Mouse (Mus musculus): ENCODE measurements around the gene Tspan5. TPM values are rescaled to one million over a fixed set of nuclear protein-coding genes. Genes with fewer than 3 reads are reported as not detected.

The Tspan5 gene
- polyA plus RNA-seq, 1 experiment from 2014 or later: 13.9 TPM

DNA sequence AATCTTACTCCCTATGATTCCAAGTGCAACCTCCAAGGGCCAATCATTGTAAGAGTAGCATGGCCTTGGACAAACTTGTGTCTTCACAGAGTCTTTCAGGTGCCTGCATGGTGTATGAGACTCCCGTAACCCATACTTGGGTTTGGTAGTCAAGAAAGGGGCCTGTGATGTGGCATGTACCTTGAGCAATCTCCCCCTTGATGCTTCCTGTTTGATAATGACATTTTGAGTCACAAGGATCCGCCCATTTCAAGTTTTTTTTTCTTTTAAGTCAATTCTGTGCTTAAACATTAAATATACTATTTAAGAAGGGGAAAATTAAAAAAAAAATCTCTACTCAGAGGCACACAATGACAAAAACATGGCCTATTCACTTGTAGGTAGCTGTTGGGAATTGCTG lies 15.3 kb downstream of the Tspan5 start:
- Histone ChIP-seq H3K9ac (ENCODE audit: low read depth, low read length) (no peak overlapping the region), H3K27me3 (ENCODE audit: control insufficient read depth, insufficient read depth, low read length) (no peaks in the 10 kb centered on the region), H3K27ac (ENCODE audit: low read depth, low read length) (no peak overlapping the region), H3K36me3 (ENCODE audit: control insufficient read depth, insufficient read depth, low read length) (no peaks in the 10 kb centered on the region), H3K4me1 (ENCODE audit: control insufficient read depth, insufficient read depth, low read length) (0 out of 2 replicates have a peak, but pooled peaks cover 7% of the 10 kb centered on the region), H3K4me2 (no peak overlapping the region), H3K9me3 (replicated peaks; ENCODE audit: control insufficient read depth, low read length) (no peaks in the 10 kb centered on the region), H3K4me3 (ENCODE audit: low read depth, low read length) (no peak overlapping the region)
- no peak for ATAC-seq (replicated peaks; ENCODE audit: insufficient number of reproducible peaks, low FRiP score, low TSS enrichment)
- WGBS (ENCODE audit: insufficient replicate concordance): 90% methylated on average over 2 of the region's 2 CpGs

DNA sequence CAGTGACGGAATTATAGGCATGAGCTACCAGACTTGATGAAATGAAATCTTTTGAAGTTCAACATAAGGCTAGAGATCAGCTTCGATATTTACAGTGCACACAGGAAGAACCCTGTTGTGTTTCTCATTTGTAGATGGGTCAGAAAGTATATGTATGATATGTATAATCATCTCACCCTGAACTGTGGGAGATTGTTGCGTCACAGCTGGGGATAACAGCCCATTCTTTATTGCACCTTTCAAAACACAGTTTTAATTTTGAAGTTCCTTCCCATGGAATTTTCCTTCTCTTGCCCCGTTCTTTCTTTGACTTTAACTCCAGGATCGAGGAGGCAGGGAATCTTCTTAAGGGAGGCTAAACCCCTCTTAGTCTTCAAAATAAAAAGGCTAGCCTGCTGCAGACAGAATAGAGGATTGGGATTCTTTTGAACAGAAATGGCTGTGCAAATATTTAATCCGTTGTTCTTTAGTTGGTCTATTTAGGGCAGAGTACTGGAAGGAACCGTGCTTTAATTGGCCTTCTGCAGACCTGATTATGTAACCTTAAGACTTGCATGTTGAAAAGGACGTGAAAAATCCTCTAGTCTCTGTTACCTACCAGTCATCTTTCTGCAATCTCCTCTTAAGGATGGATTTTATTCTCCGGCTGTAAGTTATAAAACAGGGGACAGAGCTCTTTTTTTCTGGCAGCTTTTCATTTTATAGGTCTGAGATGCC lies 18.1 kb downstream of the Tspan5 start:
- H3K4me3 ChIP-seq (ENCODE audit: low read depth, low read length): no peak overlapping the region
- no peak for ATAC-seq (replicated peaks; ENCODE audit: insufficient number of reproducible peaks, low FRiP score, low TSS enrichment)
- H3K4me1 ChIP-seq (ENCODE audit: control insufficient read depth, insufficient read depth, low read length): 0 out of 2 replicates have a peak, but pooled peaks cover 2% of the 10 kb centered on the region
- H3K9me3 ChIP-seq (replicated peaks; ENCODE audit: control insufficient read depth, low read length): no peaks in the 10 kb centered on the region
- no peaks in the 10 kb centered on the region for H3K36me3 ChIP-seq (ENCODE audit: control insufficient read depth, insufficient read depth, low read length)
- no peaks in the 10 kb centered on the region for H3K27me3 ChIP-seq (ENCODE audit: control insufficient read depth, insufficient read depth, low read length)
- H3K27ac ChIP-seq (ENCODE audit: low read depth, low read length): no peak overlapping the region
- no peak overlapping the region for H3K4me2 ChIP-seq
- no peak overlapping the region for H3K9ac ChIP-seq (ENCODE audit: low read depth, low read length)
- WGBS (ENCODE audit: insufficient replicate concordance): 65% methylated on average over 9 of the region's 9 CpGs

DNA sequence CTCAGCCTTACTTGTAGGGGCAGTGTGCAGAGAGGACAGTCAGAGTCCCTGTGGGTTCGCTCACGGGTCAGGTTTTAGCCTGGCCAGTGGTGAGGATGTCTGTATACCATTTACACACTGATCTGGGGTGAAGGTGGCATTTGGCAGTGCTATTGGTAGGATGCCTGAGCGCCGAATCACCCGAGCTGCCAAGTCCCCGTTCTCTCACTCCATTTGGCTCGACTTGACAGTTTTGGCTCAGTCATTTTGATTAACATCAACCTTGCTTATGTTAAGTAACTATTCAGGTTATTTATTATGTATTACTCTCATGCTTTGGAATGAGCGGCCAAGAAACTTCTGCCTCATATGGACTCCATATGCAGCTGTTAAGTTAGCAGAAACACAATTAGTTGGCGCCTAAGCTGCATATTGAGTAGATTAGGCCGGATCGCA lies 18.7 kb downstream of the Tspan5 start:
- H3K27me3 ChIP-seq (ENCODE audit: control insufficient read depth, insufficient read depth, low read length): no peaks in the 10 kb centered on the region
- no peaks in the 10 kb centered on the region for H3K9me3 ChIP-seq (replicated peaks; ENCODE audit: control insufficient read depth, low read length)
- H3K36me3 ChIP-seq (ENCODE audit: control insufficient read depth, insufficient read depth, low read length): no peaks in the 10 kb centered on the region
- H3K4me3 ChIP-seq (ENCODE audit: low read depth, low read length): no peak overlapping the region
- H3K4me1 ChIP-seq (ENCODE audit: control insufficient read depth, insufficient read depth, low read length): 0 out of 2 replicates have a peak, but pooled peaks cover 2% of the 10 kb centered on the region
- 75% methylated on average over 11 of the region's 11 CpGs for WGBS (ENCODE audit: insufficient replicate concordance)
- H3K4me2 ChIP-seq: no peak overlapping the region
- H3K9ac ChIP-seq (ENCODE audit: low read depth, low read length): no peak overlapping the region
- no peak overlapping the region for H3K27ac ChIP-seq (ENCODE audit: low read depth, low read length)
- ATAC-seq (replicated peaks; ENCODE audit: insufficient number of reproducible peaks, low FRiP score, low TSS enrichment): no peak

DNA sequence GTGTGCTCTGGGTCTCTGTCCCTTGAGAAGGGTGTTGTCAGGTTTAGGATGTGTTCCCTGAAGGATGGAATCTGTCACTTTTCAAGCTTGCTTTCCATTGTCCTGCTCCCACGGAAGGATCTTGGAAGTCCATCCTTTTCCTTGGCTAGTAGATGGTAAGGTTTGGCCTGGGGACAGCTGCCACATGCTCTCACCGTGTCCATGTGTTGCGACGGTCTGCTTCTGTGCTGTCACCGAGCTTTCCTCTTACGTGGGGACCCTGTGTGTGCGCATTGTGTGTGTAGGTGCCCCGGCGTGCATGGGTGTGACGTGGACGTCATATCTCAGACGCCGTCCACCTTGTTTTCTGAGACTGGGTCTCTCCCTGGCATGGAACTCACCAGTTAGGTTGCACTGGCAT lies 19.5 kb downstream of the Tspan5 start:
- Histone ChIP-seq H3K4me3 (ENCODE audit: low read depth, low read length) (no peak overlapping the region), H3K9ac (ENCODE audit: low read depth, low read length) (no peak overlapping the region), H3K27ac (ENCODE audit: low read depth, low read length) (no peak overlapping the region), H3K4me1 (ENCODE audit: control insufficient read depth, insufficient read depth, low read length) (0 out of 2 replicates have a peak, but pooled peaks cover 2% of the 10 kb centered on the region), H3K27me3 (ENCODE audit: control insufficient read depth, insufficient read depth, low read length) (no peaks in the 10 kb centered on the region), H3K36me3 (ENCODE audit: control insufficient read depth, insufficient read depth, low read length) (no peaks in the 10 kb centered on the region), H3K4me2 (no peak overlapping the region), H3K9me3 (replicated peaks; ENCODE audit: control insufficient read depth, low read length) (no peaks in the 10 kb centered on the region)
- ATAC-seq (replicated peaks; ENCODE audit: insufficient number of reproducible peaks, low FRiP score, low TSS enrichment): no peak
- 89% methylated on average over 13 of the region's 13 CpGs for WGBS (ENCODE audit: insufficient replicate concordance)

DNA sequence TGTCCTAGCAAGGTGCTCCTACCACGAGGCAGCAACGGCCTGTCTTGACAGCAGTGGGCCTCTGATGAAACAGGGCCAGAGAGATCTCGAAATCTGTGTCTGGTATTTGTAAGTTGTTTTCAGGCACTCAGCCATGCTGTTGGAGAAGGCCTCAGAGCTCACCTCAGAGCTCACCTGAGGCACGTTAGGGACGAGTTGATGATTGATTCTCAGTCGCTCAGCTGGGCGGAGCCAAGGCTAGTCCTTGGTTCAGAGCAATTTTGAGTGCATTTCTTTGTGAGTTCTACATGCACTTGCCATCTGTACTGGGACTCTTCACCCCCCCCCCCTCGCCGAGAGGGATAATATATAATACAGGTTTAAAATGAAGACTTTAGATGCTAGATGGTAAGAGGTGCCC lies 21.9 kb downstream of the Tspan5 start:
- peaks cover 2% of the 10 kb centered on the region; the same call in 1 of the 2 replicates for H3K4me1 ChIP-seq (ENCODE audit: control insufficient read depth, insufficient read depth, low read length)
- no peak overlapping the region for H3K9ac ChIP-seq (ENCODE audit: low read depth, low read length)
- 80% methylated on average over 9 of the region's 9 CpGs for WGBS (ENCODE audit: insufficient replicate concordance)
- H3K27me3 ChIP-seq (ENCODE audit: control insufficient read depth, insufficient read depth, low read length): no peaks in the 10 kb centered on the region
- no peaks in the 10 kb centered on the region for H3K36me3 ChIP-seq (ENCODE audit: control insufficient read depth, insufficient read depth, low read length)
- ATAC-seq (replicated peaks; ENCODE audit: insufficient number of reproducible peaks, low FRiP score, low TSS enrichment): no peak
- no peak overlapping the region for H3K4me3 ChIP-seq (ENCODE audit: low read depth, low read length)
- H3K9me3 ChIP-seq (replicated peaks; ENCODE audit: control insufficient read depth, low read length): no peaks in the 10 kb centered on the region
- no peak overlapping the region for H3K27ac ChIP-seq (ENCODE audit: low read depth, low read length)
- H3K4me2 ChIP-seq: no peak overlapping the region

DNA sequence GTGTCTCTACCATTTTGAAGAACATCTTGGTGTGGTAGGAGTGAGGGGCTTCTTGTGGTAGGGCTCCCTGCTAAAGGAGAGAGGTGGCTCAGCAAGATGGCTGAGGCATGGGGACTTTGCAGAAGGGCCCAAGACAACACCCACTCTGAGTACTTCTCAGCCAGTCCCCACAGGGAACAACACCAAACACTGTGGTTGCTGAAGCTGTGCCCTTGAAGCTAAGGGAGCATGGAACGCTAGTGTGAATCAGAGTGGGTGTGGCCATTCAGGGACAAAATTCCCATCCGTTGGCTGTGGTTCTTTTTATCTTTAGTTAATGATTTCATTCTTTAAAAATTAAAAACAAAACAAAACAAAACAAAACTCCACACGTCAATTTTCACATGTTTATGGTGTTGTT lies 22.8 kb downstream of the Tspan5 start:
- 69% methylated on average over 3 of the region's 3 CpGs for WGBS (ENCODE audit: insufficient replicate concordance)

DNA sequence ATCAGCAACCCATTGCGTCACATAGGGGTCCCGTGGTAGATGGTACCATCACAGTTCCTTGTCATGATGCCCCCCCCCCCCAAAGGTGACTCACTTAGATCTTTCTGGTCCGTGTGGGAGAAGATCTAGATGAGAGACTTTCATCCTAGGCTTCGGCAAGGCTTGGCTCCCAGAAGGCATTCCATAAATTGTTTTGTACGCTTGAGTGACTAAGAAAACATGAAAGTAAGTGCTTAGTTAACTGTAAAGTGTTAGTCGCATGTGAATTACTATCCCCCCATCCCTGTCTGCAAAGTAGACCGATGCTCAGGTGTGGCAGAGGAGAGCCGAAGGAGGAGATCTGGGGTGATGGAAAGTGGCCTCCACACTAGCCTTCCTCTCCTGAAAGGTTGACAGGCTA lies 25.0 kb downstream of the Tspan5 start:
- Histone ChIP-seq H3K27ac (ENCODE audit: low read depth, low read length) (no peak overlapping the region), H3K4me2 (no peak overlapping the region), H3K9me3 (replicated peaks; ENCODE audit: control insufficient read depth, low read length) (no peaks in the 10 kb centered on the region), H3K4me1 (ENCODE audit: control insufficient read depth, insufficient read depth, low read length) (peaks cover 5% of the 10 kb centered on the region; the same call in 1 of the 2 replicates), H3K4me3 (ENCODE audit: low read depth, low read length) (no peak overlapping the region), H3K36me3 (ENCODE audit: control insufficient read depth, insufficient read depth, low read length) (no peaks in the 10 kb centered on the region), H3K9ac (ENCODE audit: low read depth, low read length) (no peak overlapping the region), H3K27me3 (ENCODE audit: control insufficient read depth, insufficient read depth, low read length) (no peaks in the 10 kb centered on the region)
- WGBS (ENCODE audit: insufficient replicate concordance): 73% methylated on average over 8 of the region's 8 CpGs
- ATAC-seq (replicated peaks; ENCODE audit: insufficient number of reproducible peaks, low FRiP score, low TSS enrichment): no peak

More for the DNA sequence above, 22.8 kb downstream of the Tspan5 start:
- Histone ChIP-seq H3K4me3 (ENCODE audit: low read depth, low read length) (no peak overlapping the region), H3K27ac (ENCODE audit: low read depth, low read length) (no peak overlapping the region), H3K36me3 (ENCODE audit: control insufficient read depth, insufficient read depth, low read length) (no peaks in the 10 kb centered on the region), H3K27me3 (ENCODE audit: control insufficient read depth, insufficient read depth, low read length) (no peaks in the 10 kb centered on the region), H3K9me3 (replicated peaks; ENCODE audit: control insufficient read depth, low read length) (no peaks in the 10 kb centered on the region), H3K9ac (ENCODE audit: low read depth, low read length) (no peak overlapping the region), H3K4me2 (no peak overlapping the region), H3K4me1 (ENCODE audit: control insufficient read depth, insufficient read depth, low read length) (peaks cover 4% of the 10 kb centered on the region; the same call in 1 of the 2 replicates)
- no peak for ATAC-seq (replicated peaks; ENCODE audit: insufficient number of reproducible peaks, low FRiP score, low TSS enrichment)

DNA sequence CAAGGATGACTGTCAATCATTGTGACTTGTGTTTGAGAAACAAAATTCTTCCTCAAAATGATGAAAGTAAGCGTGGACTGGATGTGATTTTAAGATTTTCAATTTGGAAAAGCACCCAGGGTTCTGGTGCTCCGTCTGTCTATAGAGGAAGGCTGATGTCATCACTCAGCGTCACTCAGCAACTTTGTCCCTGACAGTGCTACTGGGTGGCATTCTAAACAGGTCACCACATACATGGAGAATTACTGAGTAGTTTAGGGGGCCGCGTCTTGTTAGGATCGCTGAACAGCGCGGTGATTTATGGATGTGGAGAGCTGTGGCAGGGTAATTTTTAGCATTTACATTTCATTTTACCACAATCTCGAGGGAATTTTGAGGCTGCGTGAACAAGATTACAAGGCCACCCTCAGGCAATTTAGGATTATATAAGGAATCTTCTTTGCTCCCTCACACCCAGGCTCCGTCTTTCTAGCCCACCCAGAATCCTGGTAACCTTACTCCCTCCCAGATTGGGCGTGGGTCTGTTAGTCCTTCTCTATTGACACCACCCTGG lies 26.6 kb downstream of the Tspan5 start:
- Histone ChIP-seq H3K9me3 (replicated peaks; ENCODE audit: control insufficient read depth, low read length) (no peaks in the 10 kb centered on the region), H3K27me3 (ENCODE audit: control insufficient read depth, insufficient read depth, low read length) (no peaks in the 10 kb centered on the region), H3K9ac (ENCODE audit: low read depth, low read length) (no peak overlapping the region), H3K4me1 (ENCODE audit: control insufficient read depth, insufficient read depth, low read length) (peaks cover 5% of the 10 kb centered on the region; the same call in 1 of the 2 replicates), H3K4me2 (no peak overlapping the region; the same call in 1 of the 2 replicates), H3K36me3 (ENCODE audit: control insufficient read depth, insufficient read depth, low read length) (no peaks in the 10 kb centered on the region), H3K27ac (ENCODE audit: low read depth, low read length) (no peak overlapping the region), H3K4me3 (ENCODE audit: low read depth, low read length) (no peak overlapping the region)
- no peak for ATAC-seq (replicated peaks; ENCODE audit: insufficient number of reproducible peaks, low FRiP score, low TSS enrichment)
- WGBS (ENCODE audit: insufficient replicate concordance): 61% methylated on average over 12 of the region's 12 CpGs

Data from heart, embryonic 11.5 days (tissue).